Mouse (Mus musculus) stomach, postnatal 0 days (tissue): ENCODE data around the gene Qk. TPM values are rescaled to one million over a fixed set of nuclear protein-coding genes. Genes with fewer than 3 reads are reported as not detected.

ENCODE experiments used
- ATAC-seq: fragments of 200-750 bp; cut with Nextera tagmentation; 2 replicates; pipeline ENCODE4 v1.8.0; 2017; ENCODE audit not compliant: low FRiP score, low TSS enrichment
- DNase-seq: peaks from one replicate; pipeline ENCODE4 v3.0.0-alpha.2; 2016; ENCODE audit warnings: low spot score
- H3K27ac ChIP-seq: fragments of 300-500 bp; sonication (generic); replicated peaks from 2 replicates; pipeline ENCODE4 v1.5.1; 2014; ENCODE audit warnings: mild to moderate bottlenecking, control low read depth
- H3K27me3 ChIP-seq: fragments of 300-500 bp; sonication (generic); 2 replicates; pipeline ENCODE4 v1.6.1; 2014; ENCODE audit warnings: low read length; ENCODE audit not compliant: control insufficient read depth, insufficient read depth
- H3K36me3 ChIP-seq: fragments of 300-500 bp; sonication (generic); 2 replicates; pipeline ENCODE4 v1.6.1; 2014; ENCODE audit warnings: low read length, mixed read lengths; ENCODE audit not compliant: control insufficient read depth, insufficient read depth
- H3K4me1 ChIP-seq: fragments of 300-500 bp; sonication (generic); replicated peaks from 2 replicates; pipeline ENCODE4 v1.6.1; 2014; ENCODE audit warnings: antibody characterized with exemption; ENCODE audit not compliant: control insufficient read depth, insufficient read depth
- H3K4me2 ChIP-seq: fragments of 300-500 bp; sonication (generic); replicated peaks from 2 replicates; pipeline ENCODE4 v1.6.1; 2014; ENCODE audit warnings: low read depth, mild to moderate bottlenecking, control low read depth, moderate library complexity
- H3K4me3 ChIP-seq: fragments of 300-500 bp; sonication (generic); 2 replicates; pipeline ENCODE4 v1.5.1; 2014; ENCODE audit warnings: low read depth, low read length, control low read depth
- H3K9ac ChIP-seq: fragments of 300-500 bp; sonication (generic); 2 replicates; pipeline ENCODE4 v1.6.1; 2014; ENCODE audit warnings: mild to moderate bottlenecking, low read length, control low read depth, mixed read lengths
- H3K9me3 ChIP-seq: fragments of 300-500 bp; sonication (generic); 2 replicates; pipeline ENCODE4 v1.6.1; 2016; ENCODE audit warnings: low read length; ENCODE audit not compliant: control insufficient read depth
- CTCF ChIP-seq: IDR thresholded peaks from 2 replicates; pipeline ENCODE4 v1.5.1; 2016; ENCODE audit warnings: antibody characterized with exemption, low read depth, mild to moderate bottlenecking, moderate library complexity
- EP300 ChIP-seq: optimal IDR thresholded peaks from 2 replicates; pipeline ENCODE3; 2016; ENCODE audit warnings: antibody characterized with exemption
- WGBS: fragments of 180-500 bp; shearing (Covaris S2); extraction: QIAGEN DNeasy Blood & Tissue Kit; methylation state at CpG from one replicate; pipeline ENCODE4 v1.1.7; 2014; 5-methylcytosine and 5-hydroxymethylcytosine counted together
- polyA plus RNA-seq: library from polyadenylated mRNA; unstranded; fragments of >200 nt; fragmentation: Nextera tagmentation; extraction: Ambion mirVana; gene quantifications from 2 replicates; pipeline ENCODE4 v1.2.1, GENCODE M21; 2015

Qk gene
- polyA plus RNA-seq, 1 experiment from 2014 or later = 9.7 TPM

GRCm38 (mm10) chr17:10320456-10320790 is 769 bp upstream of the Qk start:
- H3K4me3 ChIP-seq = peak overlapping the region; percentile 82
- no peaks in the 10 kb centered on the region for H3K36me3 ChIP-seq
- H3K27ac ChIP-seq = peak overlapping the region; percentile 99
- 19% methylated on average over 10 of the region's 10 CpGs for WGBS
- DNase-seq = no peak
- H3K4me2 ChIP-seq = peak overlapping the region; percentile 71
- TF ChIP-seq CTCF (no peak), EP300 (no peak)
- peak overlapping the region; percentile 96 for H3K9ac ChIP-seq
- no peaks in the 10 kb centered on the region for H3K27me3 ChIP-seq
- H3K9me3 ChIP-seq = no peaks in the 10 kb centered on the region
- no peaks in the 10 kb centered on the region for H3K4me1 ChIP-seq
- no peak for ATAC-seq

- WGBS = under 1% methylated on average over 45 of the region's 46 CpGs
- H3K9ac ChIP-seq = peak overlapping the region; percentile 96
- no peak for TF ChIP-seq EP300
- TF ChIP-seq CTCF = no peak
- H3K27me3 ChIP-seq = no peaks in the 10 kb centered on the region
- DNase-seq (no peak), ATAC-seq (no peak)
- H3K4me2 ChIP-seq = peak overlapping the region; percentile 71
- H3K9me3 ChIP-seq = no peaks in the 10 kb centered on the region
- no peaks in the 10 kb centered on the region for H3K36me3 ChIP-seq
- H3K4me1 ChIP-seq = no peaks in the 10 kb centered on the region
- peak overlapping the region; percentile 82 for H3K4me3 ChIP-seq
- H3K27ac ChIP-seq = peak overlapping the region; percentile 99
These were observed 296 bp downstream of the Qk start for GRCm38 (mm10) chr17:10319431-10319684.

- Histone ChIP-seq H3K4me2 (peak overlapping the region; percentile 71; the same call in 1 of the 2 replicates), H3K9me3 (no peaks in the 10 kb centered on the region), H3K27ac (peak overlapping the region; percentile 99), H3K27me3 (no peaks in the 10 kb centered on the region), H3K36me3 (no peaks in the 10 kb centered on the region), H3K4me1 (no peaks in the 10 kb centered on the region), H3K9ac (peak overlapping the region; percentile 96), H3K4me3 (peak overlapping the region; percentile 82)
- TF ChIP-seq CTCF (no peak), EP300 (no peak)
- 0% methylated on average over 73 of the region's 153 CpGs for WGBS
- ATAC-seq (peak; percentile 74), DNase-seq (peak; percentile 72)
These were observed 858 bp downstream of the Qk start for GRCm38 (mm10) chr17:10318561-10319430.

- WGBS = under 1% methylated on average over 46 of the region's 46 CpGs
- H3K4me3 ChIP-seq = peak overlapping the region; percentile 74
These were observed 1.6 kb downstream of the Qk start for GRCm38 (mm10) chr17:10317981-10318551.

GRCm38 (mm10) chr17:10317186-10317585 is 2.5 kb downstream of the Qk start:
- Histone ChIP-seq H3K4me3 (peak overlapping the region; percentile 74), H3K4me1 (no peaks in the 10 kb centered on the region), H3K27me3 (no peaks in the 10 kb centered on the region), H3K4me2 (peak overlapping the region; percentile 71), H3K36me3 (no peaks in the 10 kb centered on the region), H3K9ac (peak overlapping the region; percentile 96), H3K27ac (peak overlapping the region; percentile 99; the same call in 1 of the 2 replicates), H3K9me3 (no peaks in the 10 kb centered on the region)
- TF ChIP-seq EP300 (no peak), CTCF (peak; percentile 67)
- DNase-seq (no peak), ATAC-seq (no peak)
- 4% methylated on average over 4 of the region's 4 CpGs for WGBS

More at GRCm38 (mm10) chr17:10317981-10318551, 1.6 kb downstream of the Qk start:
- Histone ChIP-seq H3K9me3 (no peaks in the 10 kb centered on the region), H3K4me1 (no peaks in the 10 kb centered on the region), H3K27me3 (no peaks in the 10 kb centered on the region), H3K36me3 (no peaks in the 10 kb centered on the region), H3K4me2 (peak overlapping the region; percentile 71), H3K27ac (peak overlapping the region; percentile 99), H3K9ac (peak overlapping the region; percentile 96)
- ATAC-seq (peak; percentile 57), DNase-seq (peak; percentile 78)
- TF ChIP-seq CTCF (no peak), EP300 (peak; percentile 68)

GRCm38 (mm10) chr17:10316446-10316845 is 3.2 kb downstream of the Qk start:
- Histone ChIP-seq H3K4me3 (peak overlapping the region; percentile 74), H3K9ac (no peak overlapping the region), H3K9me3 (no peaks in the 10 kb centered on the region), H3K27me3 (no peaks in the 10 kb centered on the region), H3K36me3 (no peaks in the 10 kb centered on the region), H3K27ac (no peak overlapping the region), H3K4me1 (no peaks in the 10 kb centered on the region), H3K4me2 (peak overlapping the region; percentile 43)
- WGBS = 5% methylated on average over 1 of the region's 1 CpGs
- TF ChIP-seq EP300 = no peak
- ATAC-seq (no peak), DNase-seq (no peak)
